Mouse (Mus musculus): Measurements from ENCODE around the gene Gsdmc4.
"Not testable (repeated sequence)": the region's sequence is repeated elsewhere in the genome, so short reads cannot be mapped to it uniquely, and the experiment has no call there.

Gsdmc4 gene

DNA sequence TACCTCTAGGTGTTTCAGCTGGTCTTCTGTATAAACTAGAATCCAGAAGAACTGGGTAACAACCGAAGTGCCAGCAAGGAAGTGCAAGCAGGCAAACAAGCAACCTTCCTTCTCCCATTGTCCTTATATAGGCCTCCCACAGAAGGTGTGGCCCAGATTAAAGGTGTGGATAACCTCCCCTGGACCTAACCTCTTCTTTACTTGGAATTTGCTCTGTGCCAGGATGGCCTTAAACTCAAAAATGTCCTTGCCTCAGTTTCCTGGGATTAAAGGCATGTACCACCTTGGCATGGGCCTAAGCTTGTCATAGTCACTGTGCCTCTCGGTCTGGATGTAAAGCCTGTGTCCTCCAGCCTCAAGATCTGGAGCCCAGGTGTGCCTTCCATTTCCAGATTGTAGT, at the start of gene Gsdmc4:
Gene Gsdmc4 (minus strand): TSS at position 101 of the 400 bp plus-strand sequence.
- DNase-seq (ENCODE audit: low read depth), result not testable (repeated sequence)

DNA sequence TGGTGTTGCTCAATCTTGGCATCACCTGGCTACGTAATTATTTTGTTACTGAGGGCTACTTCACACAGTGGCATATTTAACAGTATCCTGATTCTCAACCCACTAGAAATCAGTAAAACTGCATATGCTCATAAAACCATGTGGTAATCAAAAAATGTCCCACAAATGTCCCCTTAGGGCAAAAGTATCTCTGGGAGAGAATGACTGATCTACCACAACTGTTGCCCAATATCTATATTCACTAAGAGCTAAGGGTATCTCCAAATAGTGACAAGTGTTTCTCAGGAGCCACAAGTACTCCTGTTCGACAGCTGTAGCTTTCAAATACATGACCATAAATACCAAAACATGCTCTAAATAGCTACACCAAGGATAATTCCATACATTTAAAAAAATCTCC, 48.4 kb upstream of the Gsdmc4 start:
- DNase-seq (ENCODE audit: low read depth), result no peak

DNA sequence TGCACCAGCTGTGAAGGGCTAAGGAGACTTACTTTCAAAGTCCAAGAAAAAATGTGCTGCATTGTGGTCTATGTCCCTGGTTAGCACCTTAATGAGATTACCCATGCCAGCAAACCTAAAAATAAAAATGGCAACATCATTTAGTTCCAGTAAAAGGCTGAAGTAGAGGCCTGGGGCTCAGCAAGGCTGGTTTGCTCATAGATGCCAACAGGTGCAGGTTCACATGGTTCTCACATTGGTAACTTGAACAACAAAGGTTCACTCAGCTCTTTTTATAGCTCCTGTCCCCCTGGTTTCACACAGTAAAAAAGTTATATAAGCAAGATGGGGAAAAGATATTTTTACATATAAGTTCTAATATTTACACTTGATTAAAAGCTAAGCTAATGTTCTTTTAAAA, 45.5 kb upstream of the Gsdmc4 start:
- DNase-seq (ENCODE audit: low read depth), result no peak

DNA sequence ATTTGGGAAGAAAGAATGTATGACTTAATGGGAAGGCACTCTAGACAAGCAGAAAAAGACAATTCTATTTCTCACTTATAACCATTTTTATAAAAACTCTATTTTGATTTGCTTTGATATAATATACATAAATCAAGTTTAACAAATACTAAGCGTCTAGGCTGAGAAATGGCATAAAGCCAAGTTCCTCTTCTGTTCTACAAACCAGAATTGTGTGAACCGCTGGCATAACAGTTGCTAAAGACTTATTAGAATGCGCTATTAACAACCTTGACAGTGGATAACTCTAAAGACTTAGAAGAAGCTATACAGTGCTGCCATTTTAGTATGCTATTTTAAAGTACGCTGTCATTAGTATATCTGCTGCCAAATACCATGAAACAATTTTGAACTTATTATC, 41.2 kb upstream of the Gsdmc4 start:
- DNase-seq (ENCODE audit: low read depth), result no peak

DNA sequence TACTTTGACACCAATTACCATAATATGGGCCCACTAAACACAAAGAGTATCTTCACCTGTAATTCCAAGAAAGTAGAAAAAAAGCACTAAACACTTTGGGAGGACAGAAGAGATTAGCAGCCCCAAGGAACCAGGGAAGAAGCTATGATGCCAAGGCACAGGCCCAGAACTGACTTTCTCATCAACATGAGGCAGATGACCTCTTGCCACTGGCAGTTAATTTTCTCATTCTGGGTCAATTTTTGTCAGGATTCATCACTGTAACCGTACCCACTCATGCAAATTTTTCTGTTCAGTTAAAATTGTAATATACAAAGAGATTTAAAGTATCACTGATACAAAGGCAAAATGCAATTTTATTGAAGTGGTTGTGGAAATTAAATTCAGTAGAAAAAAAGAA, 29.1 kb upstream of the Gsdmc4 start:
- no peak for DNase-seq (ENCODE audit: low read depth)

DNA sequence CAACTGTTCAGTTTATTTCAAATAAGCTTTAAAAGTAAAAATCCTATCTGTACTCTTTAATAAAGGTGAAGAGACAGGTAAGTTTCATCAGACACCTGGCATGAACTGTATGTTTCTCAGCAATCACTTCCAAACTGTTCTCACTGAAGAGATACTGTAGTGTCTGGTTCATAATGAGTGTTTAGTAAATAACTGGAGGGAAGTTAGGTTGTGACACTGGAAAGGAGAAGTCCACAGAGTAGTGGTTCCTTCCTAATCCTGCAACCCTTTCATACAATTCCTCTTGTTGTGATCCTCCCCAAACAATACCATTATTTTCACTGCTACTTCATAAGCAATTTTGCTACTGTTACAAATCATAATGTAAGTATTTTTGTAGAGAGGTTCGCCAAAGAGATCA, 20.6 kb upstream of the Gsdmc4 start:
- DNase-seq (ENCODE audit: low read depth), result no peak

DNA sequence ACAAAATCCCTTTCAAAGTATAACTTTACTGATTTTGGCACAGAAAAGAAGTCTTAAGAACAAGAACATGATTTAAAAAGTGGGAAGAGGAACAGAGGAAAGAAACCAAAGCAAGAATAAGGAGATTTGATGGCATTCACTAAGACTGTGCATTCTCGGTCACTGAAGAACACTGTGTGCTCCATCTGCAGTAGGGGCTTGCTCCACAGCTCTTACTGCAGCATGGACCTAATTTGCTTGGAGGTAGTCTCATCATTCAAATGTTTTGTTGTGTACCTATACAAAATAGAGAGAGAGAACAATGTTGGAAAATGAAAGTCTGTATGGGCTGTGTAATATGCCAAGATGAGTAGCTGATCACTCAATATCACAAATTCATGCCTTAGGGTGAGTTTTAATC, 19.3 kb upstream of the Gsdmc4 start:
- no peak for DNase-seq (ENCODE audit: low read depth)

DNA sequence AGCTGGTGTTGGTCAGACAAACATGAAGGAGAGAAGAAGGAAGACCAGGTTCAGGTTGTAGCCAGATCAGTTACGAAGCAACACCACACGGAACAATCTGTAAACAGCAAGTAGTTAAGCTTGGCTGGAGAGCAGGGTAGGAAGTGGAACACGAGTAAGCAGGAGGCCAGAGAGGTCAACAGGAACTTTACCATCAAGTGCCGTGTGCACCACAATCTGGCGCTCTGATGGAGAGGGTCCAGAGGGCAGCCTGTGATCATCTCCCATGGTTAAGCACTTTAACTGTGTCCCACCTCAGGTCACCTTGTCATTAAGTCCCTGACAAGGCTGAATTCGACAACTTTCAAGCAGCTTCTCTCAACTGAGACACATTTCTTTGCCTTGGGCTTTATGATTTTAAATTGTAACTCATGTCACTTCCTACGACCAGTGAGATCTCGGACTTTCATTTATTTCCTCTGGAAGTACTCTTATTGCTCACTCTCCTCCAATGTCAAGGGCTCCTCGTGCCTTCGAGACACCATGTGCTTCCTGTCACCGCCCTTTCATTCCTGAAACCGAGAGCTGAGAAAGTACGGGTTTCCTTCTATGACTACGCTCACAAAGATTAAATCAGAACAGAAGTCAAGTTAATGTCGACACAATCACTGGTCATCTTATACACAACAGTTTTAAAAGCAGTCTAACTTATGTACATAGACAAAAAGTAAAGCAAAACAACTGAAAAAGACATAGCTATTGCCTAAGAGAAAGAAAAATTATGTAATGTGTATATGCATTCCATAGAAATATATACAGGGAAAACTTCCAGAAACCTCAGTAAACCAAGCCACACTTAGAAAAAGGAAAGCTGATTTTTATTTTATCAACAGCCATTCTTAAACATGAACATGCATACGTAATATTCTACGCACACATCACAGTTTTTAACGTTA, 18.3 kb upstream of the Gsdmc4 start:
- no peak for DNase-seq (ENCODE audit: low read depth)

DNA sequence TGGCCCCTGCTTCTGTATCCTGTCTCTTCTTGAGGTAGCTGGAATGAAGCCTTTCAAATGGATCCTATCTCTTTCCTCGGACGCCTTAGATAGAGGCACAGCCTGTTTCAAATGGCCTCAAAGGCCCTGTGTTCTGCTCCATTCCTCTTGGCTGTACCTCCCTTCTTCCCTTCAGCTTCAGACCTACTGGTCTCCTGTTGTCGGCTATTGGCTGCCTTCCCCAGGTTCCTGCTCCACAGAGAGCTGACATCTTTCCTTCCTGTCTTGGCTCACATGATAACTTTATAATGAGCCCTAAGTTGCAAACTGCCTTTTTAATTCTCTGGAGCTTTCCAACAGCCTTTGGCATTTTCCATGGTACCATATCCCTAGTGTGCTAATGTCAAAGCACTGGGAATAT, 14.1 kb upstream of the Gsdmc4 start:
- DNase-seq (ENCODE audit: low read depth), result no peak

DNA sequence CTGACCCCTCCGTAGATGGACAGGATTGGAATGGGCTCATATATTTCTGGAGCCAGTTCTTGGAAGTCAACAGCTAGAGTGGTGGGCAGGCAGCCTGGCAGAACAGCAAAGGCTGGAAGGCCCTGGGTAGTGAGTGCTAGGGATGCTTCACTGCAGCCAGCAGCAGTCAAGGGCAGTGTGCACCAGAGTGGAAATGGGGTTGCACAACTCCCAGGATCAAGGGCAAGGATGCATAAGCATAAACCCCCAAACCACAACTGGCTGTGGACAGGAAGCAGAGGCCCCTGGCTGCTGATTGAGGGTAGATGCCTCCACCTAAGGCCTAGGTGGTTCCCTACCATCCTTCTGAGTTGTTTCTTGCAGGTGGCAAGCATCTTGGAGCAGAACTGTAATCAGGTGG, 12.4 kb upstream of the Gsdmc4 start:
- peak; percentile 23 for DNase-seq (ENCODE audit: low read depth)

DNA sequence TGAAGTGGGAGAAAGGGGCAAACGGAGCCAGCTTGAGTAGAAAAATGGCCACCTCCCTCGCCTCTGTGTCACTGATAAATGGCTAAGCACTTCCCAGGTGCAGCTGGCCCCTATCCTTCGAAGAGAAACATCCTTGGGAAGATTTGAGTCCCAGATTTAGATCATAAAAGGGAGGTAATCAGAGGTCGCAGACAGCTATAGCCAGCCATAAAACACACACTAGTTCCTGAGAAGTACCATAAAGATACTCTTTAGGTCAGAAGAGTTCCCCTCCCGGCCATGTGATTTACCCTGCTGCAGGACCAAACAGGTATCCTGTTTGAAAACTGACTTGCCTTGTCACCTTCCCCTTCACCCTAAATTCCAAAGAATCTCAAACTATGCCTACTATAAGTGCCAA, 9.5 kb upstream of the Gsdmc4 start:
- DNase-seq (ENCODE audit: low read depth), result not testable (repeated sequence)

DNA sequence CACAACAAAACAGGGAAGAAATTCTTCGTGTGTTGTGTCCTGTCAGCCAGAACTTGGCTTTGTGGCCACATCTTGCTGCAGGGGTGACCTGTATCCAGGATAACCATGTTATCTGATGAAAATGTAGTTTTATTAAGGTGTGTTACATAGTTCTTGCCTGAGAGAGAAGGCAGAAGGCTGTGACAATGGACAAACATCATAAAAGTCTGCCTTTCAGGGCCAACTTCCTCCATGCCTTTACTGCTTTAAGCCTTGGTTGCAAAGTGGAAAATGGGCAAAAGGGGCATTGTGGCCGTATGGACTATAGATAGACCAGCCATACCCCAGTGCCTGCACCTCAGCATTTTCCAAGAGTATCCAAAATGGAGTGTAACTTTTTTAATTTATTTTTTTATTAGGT, 7.6 kb upstream of the Gsdmc4 start:
- not testable (repeated sequence) for DNase-seq (ENCODE audit: low read depth)

DNA sequence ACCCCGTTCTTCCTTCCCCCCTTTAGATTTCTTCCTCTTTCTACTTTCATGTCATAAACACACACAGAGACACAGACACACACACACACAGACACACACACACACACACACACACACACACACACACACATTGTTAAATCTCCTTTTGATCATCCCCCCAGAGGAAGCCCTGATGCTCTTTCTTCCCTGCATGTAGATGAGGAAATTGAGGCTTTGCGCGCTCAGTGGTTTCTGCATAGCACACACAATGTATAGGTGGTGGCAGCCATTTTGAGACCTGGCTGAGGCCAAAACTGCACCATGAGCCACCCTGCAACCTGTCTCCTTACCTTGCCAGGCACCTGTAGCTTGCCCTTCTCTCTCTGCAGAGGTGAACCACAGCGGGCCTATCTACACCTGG, 4.5 kb upstream of the Gsdmc4 start:
- not testable (repeated sequence) for DNase-seq (ENCODE audit: low read depth)

DNA sequence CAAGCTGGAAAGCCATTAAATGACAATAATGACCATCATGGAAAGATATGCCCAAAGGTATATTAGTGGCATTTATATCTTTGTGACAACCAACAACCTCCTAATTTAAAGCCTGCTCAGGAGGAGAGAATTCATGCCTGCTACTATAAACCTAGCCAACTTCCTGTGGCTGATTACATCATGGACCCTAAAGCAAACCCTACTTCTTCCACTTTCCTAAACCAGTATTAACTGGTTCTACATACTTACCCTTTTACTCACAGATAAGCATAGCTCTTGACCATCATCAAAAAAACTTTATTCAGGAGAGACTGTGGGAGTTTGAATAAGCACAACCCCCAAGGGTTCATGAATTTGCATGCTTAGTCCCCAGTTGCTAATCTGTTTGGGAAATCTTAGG, 2.2 kb downstream of the Gsdmc4 start:
- not testable (repeated sequence) for DNase-seq (ENCODE audit: low read depth)

DNA sequence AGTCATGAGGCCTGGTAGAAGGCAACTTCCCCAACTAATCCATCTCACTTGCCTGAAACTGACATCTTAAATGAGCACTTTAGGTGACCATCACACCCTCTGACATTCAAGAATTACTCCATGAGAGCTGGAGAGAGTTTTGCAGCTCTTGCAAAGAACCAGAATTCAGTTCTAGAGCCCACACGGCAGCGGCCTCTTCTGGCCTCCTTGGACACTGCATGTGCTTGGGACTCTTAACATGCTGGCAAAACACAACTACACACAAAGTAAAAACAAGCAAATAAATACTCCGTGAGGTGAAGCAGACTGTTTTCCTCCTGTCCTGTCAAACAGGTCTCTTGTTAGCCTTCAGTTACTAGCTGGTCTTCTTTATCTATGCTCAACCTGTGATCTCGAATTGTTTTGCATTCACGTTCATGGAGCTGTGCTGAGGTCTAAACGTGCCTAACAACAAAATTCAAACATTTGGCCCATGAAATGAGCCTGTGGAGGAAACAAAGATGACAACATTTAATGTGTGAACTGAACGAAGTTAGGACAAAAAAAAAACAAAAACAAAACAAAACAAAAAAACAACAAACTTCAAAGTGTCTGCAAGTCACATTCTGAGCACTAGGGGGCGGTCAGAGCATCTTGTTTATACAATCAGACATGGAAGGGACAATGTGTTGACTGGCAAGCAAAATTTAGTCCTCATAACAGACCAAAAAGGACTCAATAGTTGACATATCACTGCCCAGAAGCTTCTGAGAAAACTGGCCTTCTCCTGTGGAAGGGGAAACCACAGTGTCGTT, 16.3 kb downstream of the Gsdmc4 start:
- peak; percentile 53 for DNase-seq (ENCODE audit: low read depth)

DNA sequence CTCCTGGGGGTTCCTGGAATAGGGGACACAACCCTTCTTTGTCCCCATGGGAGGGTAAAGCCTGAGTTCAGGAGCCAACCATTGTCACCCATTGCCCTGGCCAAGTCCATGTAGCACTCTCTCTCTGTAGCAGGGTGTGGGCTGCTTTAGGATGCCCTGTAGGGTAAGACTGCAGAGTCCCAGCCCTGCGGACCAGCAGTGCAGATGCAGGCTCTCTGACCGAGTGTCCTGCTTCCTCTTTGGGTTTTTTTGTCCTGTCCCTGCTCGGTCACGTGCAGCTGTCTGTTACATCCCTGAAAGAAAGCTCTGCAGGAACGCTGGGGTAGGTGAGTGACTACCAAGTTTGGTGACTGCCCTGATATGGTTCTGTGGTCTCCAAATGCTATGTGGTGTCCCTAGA, 23.7 kb downstream of the Gsdmc4 start:
- DNase-seq (ENCODE audit: low read depth), result not testable (repeated sequence)

DNA sequence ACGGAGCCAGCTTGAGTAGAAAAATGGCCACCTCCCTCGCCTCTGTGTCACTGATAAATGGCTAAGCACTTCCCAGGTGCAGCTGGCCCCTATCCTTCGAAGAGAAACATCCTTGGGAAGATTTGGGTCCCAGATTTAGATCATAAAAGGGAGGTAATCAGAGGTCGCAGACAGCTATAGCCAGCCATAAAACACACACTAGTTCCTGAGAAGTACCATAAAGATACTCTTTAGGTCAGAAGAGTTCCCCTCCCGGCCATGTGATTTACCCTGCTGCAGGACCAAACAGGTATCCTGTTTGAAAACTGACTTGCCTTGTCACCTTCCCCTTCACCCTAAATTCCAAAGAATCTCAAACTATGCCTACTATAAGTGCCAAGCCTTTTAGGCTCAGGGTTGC, 24.1 kb downstream of the Gsdmc4 start:
- DNase-seq (ENCODE audit: low read depth), result not testable (repeated sequence)

DNA sequence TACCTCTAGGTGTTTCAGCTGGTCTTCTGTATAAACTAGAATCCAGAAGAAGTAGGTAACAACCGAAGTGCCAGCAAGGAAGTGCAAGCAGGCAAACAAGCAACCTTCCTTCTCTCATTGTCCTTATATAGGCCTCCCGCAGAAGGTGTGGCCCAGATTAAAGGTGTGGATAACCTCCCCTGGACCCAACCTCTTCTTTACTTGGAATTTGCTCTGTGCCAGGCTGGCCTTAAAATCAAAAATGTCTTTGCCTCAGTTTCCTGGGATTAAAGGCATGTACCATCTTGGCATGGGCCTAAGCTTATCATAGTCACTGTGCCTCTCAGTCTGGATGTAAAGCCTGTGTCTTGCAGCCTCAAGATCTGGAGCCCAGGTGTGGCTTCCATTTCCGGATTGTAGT, 33.6 kb downstream of the Gsdmc4 start, which contains the start of gene Gsdmc3:
Gene Gsdmc3 (minus strand): TSS at position 101 of the 400 bp plus-strand sequence.
- not testable (repeated sequence) for DNase-seq (ENCODE audit: low read depth)

DNA sequence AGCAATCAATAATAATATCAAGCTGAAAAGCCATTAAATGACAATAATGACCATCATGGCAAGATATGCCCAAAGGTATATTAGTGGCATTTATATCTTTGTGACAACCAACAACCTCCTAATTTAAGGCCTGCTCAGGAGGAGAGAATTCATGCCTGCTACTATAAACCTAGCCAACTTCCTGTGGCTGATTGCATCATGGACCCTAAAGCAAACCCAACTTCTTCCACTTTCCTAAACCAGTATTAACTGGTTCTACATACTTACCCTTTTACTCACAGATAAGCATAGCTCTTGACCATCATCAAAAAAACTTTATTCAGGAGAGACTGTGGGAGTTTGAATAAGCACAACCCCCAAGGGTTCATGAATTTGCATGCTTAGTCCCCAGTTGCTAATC, 35.9 kb downstream of the Gsdmc4 start:
- not testable (repeated sequence) for DNase-seq (ENCODE audit: low read depth)

DNA sequence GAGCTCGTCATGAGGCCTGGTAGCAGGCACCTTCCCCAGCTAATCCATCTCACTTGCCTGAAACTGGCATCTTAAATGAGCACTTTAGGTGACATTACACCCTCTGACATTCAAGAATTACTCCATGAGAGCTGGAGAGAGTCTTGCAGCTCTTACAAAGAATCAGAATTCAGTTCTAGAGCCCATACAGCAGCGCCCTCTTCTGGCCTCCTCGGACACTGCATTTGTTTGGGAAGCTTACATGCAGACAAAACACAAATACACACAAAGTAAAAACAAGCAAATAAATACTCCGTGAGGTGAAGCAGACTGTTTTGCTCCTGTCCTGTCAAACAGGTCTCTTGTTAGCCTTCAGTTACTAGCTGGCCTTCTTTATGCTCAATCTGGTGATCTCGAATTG, 50.1 kb downstream of the Gsdmc4 start:
- peak; percentile 16 for DNase-seq (ENCODE audit: low read depth)

Measured in c-Kit-positive CD71-negative TER-119-negative erythroid progenitor cells, embryonic 14.5 days (primary cell).